Mouse (Mus musculus) adrenal gland, postnatal 4 days (tissue): ENCODE measurements around the gene Bbc3. TPM values are rescaled to one million over a fixed set of nuclear protein-coding genes. Genes with fewer than 3 reads are reported as not detected.

ENCODE experiments used
- DNase-seq, 2 experiments: peaks; one replicate each; pipeline ENCODE4 v3.0.0; 2021 to 2022; ENCODE audit warnings: low spot score in 2 of 2, mixed read lengths in 2 of 2
- total RNA-seq, 2 experiments: library from RNA; stranded (reverse); gene quantifications; 2 replicates each; pipeline ENCODE4 v1.2.3; 2021

Gene Bbc3
- total RNA-seq, 2 experiments from 2014 or later = 9.6 to 9.9 TPM

DNA sequence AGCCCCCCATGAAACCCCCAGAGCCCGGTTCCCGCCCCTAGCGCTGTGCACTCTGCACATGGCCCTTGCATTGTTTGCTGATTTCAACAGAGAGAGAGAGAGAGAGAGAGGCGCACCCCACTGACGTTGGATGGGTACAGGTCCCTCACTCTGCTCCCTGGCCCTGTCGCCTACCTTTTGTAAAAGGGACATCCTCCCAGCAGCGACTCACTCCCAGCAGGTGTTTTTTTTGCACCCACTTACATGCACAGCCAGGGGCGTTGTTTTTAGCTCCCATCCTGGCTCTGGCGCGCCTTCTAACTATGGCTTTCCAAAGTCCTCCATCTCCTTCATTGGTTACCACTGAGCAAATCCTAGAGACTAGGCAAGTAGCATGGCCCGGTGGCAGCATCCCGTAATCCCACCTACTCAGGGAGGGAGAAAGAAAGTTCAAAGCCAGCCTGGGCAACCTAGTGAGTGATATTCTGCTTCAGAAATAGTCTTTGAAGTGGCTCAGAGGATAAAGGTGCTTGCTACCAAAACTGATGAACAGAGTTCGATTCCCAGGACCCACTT, 6.1 kb downstream of the Bbc3 start:
- no peak for DNase-seq

DNA sequence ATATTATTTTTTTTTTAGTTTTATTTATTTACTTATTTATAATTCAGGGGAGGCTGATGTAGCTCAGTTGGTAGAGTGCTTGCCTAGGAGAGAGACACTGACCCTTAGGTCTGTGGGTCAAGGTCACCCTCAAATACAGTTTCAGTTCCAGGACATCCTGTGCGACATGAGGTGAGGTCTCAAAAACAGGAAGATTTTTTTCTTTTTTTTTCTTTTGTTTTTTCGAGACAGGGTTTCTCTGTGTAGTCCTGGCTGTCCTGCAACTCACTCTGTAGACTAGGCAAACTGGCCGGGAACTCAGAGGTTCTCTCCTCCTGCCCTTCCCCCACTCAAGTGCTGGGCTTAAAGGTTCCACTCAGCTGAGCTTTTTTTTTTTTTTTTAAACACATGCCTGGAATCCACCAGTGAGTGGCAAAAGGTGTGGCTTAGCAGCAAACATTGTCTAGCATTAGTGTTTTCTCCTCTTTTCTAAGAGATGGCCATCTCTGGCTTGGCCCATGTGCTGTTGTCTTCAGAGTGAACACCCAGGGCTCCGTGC, 7.1 kb downstream of the Bbc3 start:
- DNase-seq = no peak

DNA sequence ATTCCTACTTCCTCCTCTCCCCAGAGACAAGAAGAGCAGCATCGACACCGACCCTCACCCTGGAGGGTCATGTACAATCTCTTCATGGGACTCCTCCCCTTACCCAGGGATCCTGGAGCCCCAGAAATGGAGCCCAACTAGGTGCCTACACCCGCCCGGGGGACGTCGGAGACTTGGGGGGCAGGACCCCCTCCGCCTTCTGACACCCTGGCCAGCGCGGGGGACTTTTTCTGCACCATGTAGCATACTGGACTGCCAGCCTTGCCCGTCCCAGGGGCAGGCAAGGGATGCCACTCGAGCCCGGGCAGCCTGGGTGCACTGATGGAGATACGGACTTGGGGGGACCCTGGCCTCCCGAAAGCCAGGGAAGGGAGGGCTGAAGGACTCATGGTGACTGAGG, 8.9 kb downstream of the Bbc3 start:
- no peak for DNase-seq

DNA sequence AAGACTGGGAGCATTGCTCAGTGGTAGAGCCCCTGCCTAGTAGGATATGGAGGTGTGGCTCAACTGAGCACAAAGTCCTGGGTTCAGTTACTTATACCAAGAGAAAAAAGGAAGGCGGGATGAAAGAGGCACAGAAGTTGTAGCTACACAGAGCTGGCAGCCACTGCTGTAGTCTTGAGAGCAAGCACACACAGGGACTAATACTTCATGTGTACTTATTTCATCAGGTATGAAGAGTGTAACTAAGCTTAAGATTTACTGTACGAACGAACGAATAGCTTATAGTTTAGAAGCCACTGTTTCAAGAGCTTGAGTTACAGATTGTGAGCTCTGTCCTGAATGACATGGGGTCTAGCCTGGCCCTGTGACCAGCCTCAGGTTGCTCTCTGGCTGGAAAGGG, 11.0 kb downstream of the Bbc3 start:
- DNase-seq = no peak

DNA sequence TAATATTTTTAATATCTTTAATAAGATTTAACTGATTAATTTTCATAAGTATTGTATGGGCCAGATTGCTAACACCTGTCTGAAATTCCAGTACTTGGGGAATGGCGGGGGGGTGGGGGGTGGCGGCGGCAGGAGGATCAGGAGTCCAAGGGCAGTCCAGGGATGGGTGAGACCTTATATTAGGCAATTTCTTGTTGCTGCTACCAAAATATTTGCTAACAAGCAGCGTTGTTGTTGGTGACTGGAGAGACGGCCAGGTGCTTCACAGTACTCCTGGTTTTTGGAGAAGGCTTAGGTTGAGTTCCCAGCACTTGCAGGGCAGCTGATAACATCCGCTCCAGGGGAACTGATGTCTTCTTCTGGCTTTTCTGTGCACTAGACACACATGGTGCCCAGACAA, 12.3 kb downstream of the Bbc3 start:
- no peak for DNase-seq

DNA sequence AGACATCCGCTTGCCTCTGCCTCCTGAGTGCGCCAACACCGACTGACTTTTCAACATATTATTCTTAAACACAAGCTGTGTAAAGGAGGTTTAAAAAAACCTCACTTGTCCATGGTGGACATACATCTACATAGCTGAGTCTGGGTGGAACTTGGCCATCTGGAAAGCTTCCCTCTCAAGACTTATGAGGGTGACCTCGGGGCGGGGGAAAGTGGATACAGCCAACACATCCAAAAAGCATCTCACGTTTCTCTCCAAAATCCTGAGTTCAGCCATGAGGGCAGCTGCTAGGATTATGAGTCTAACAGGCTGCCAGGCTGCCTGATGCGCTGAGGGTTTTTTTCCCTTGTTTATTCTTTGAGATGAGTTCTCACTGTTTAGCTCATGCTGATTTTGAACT, 16.5 kb downstream of the Bbc3 start:
- DNase-seq = no peak

DNA sequence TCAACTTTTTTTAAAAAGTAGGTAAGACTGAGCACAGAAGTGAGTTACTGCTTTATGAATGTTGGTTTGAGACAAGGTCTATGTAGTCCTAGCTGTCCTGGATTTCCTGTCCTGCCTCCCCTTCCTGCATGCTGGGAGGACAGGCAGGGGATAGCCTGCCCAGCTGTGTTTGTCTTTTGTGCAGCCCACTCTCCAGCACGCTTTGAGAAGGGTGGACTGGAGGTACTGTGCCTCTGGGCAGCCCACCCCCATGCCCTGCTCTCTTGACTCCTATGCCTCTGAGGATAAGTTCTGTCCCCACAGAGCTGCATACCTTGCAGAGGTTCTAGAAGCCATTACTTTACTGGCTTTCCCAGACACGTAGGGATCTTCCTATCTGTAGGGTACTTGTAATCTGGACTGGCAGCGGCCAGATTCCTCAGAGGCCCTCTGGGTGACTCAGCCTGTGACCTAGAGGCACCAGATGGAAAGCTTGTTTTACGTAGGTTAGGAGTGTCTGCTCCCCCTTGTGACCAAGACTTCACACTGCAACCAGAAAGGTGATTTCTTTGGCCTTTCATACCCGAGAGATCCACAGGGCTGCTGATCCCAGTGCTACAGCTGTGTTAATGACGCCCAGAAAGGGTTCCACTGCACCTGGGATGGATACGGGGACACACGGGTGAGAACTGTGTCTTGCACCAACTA, 17.9 kb downstream of the Bbc3 start:
- DNase-seq = peak in 1 of 2 experiments; percentile 26

DNA sequence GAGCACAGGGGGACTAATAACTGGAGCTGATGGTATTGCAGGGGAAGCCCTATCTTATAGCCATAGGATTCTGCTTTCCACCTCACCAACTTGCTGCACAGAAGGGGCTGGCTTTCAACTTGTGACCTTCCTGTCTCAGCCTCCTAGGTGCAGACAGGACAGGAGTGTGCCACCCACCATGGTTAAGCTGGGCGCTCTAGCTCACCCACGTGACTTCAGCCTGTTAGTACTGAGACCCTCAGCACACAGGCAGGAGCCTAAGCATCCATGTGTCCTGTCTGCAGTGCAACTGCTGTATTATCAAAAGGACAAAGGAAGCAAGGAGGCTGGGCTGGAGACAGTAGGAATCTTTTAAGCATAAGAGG, 18.4 kb downstream of the Bbc3 start:
- no peak for DNase-seq

DNA sequence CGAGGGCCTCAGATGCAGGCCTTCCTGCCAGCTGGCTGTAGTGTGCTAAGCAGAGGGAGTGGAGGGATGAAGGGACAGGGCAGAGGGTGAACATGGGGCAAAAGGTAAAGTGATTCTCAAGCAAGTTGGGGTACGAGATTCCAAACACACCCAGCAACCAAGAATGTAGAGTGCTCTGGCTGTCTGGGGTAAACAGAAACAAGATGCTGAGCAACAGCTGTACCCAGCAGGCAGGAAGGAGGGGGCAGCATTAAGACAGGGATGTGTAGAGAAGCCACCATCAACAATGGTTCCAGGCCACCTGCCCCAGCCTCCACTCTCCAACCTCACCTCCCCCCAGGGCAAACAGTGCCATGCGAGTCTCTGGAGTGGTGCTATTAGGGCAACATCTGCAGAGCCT, 21.0 kb downstream of the Bbc3 start:
- no peak for DNase-seq

DNA sequence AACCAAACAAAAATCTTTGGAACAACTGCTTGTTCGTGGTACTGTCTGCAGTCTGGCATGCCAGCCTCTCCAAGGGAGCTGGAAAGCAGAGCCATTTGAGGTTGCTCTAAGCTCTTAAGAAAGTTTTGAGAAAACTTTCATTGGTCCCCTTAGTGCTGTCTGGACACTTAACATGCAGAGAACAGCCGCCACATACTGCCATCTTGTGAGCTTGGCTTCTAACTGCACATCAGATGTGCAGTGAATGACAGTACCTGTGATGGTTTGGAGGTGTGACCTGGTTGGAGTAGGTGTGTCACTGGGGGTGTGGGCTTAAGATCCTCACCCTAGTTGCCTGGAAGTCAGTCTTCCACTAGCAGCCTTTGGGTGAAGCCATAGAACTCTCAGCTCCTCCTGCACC, 29.5 kb downstream of the Bbc3 start:
- DNase-seq = no peak

DNA sequence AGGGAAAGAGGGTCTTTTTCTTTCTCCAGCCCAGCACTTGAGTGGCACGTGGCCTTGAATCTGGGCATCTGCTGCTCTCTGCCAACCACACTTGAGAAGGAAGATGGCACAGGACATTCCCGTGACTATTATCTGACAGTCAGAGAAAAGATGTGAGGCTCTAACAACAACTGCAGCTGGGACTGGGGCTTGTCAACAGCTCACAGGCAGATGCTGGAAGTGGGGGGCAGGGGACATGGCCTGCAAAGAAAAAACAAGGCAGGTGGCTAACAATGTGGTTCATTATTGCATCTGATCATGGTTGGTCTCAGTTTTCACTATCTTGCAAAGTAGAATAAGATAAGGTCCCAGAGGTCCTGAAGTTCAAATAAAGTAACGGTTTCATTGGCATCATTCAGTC, 36.4 kb downstream of the Bbc3 start:
- no peak for DNase-seq

DNA sequence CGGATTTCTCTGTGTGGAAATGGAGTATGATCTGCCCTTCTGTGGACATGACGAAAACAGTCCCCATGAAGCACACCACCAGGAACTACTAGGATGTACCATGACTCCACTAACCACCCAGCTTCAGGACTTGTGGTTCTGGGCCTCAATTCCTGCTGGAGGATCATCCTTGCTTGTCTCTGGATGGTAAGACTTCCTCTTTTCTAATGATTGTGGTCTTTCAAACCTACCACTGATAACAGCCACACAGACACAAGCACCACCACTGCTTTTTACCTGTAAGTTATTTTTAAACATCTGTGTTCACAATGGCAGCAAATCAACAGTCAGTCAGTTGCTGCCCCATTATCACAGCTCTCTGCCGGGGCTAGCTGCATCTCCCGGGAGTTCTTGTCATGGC, 37.1 kb downstream of the Bbc3 start:
- no peak for DNase-seq

DNA sequence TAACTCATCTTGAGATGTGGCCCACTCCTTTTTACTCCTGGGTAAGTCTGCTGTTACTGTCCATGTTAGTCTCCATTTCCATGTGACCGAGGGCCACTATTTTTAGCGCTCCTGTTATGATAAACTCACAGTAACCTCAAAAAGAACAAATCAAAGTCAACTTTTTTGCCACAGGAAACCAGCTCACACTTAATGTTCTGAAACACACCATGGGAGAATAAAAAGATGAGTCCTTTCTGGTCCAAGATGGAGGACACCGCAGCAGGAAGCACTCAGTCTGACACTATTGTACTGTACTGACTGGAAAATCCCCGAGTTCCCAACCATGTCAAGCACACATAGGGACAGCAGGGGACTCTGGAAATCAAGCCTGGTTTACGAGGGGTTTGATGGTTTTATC, 41.8 kb downstream of the Bbc3 start:
- no peak for DNase-seq

DNA sequence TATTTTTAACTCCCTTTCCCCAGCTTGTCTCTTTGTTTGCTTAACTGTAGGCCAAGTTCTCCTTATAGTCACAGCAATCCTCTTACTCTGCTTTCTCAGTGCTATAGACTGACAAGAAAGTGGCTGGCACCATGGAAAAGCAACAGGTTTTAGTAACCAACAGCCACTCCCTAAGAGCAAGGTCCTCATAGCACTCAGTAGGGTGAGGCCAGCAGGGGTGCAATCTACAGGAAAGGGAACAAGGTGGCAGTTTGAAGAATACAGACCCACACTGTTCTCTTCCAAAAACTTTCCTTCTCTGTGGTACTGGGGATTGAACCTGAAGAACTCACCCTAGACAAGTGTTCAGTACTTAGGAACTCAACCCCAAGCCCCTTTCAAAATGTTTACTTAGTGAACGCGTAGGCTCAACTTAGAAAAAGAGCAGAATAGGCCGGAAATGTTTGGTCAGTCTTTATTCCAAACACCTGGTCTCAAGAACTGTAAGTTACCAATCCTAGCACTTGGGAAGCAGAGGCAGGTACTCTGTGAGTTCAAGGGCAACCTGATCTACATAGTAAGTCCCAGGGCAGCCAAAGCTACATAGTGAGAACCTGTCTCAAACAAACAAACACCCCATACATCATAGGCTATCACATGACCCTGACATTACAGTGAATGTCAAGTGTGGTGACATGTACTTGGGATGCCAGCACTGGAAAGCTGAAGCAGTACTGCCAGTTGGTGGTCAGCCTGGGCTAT, 47.8 kb downstream of the Bbc3 start:
- no peak for DNase-seq

DNA sequence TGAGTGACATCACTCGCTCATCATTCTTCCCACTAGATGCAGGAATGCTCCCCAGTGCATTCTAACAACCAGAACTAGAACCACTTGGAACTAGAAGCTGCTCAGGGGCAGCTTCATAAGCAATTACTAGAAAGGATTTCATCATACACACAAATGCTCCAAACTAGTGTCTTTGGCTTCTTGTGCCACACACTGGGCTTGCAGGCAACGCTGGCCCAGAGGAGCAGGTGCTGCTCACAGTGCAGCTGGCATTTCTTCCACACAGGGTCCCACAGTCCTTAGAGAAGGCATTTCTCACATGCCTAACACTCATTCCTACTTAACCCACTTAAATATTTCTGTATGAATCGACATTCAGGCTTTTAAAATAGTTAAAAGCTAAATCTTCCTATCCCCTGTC, 49.4 kb downstream of the Bbc3 start:
- no peak for DNase-seq

DNA sequence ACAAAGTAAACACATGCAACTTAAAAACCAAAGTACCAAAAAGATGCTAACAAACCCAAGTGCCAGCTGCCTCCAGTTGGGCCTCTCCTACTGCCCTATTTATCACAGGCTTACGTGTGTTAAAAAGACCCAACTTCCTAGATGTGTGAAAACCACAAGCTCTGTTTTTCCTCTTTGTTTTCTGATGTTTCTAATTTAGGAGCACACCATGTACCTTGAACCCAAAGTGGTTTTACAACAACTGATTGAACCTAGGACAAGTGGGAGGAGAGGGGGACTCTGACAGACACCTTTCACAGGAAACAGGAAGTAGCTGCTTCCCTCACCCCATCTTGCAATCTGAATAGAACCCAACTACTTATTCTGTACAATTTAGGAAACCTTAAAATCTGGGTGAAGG, 56.1 kb downstream of the Bbc3 start:
- no peak for DNase-seq

DNA sequence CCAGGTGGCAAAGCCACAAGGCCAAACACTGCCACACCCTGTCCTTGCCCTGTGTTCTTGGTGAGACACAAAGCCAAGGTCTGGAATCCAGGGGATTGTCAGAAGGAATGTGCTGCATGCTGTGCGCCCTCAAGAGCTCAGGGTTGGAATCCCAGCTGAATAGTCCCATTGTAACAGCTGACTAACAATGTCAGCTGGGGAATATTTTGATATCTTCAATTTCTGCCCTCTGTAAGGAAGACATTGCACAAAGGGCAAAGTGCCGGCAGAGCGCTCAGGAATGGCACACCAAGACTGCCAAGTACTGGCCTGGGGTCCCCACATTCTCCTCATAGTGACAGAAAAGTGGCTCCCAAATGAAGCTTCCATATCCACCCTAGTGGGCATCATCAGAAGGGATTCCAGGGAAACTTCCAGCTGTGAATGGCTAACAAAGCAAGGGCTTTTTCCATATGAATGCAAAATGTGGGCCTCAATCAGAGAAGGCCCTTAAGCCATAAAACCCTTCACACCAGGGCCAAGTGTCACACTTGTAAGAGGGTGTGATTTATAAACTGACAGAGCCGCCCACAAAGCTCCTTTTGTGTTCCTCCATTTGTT, 56.8 kb downstream of the Bbc3 start:
- DNase-seq = no peak

DNA sequence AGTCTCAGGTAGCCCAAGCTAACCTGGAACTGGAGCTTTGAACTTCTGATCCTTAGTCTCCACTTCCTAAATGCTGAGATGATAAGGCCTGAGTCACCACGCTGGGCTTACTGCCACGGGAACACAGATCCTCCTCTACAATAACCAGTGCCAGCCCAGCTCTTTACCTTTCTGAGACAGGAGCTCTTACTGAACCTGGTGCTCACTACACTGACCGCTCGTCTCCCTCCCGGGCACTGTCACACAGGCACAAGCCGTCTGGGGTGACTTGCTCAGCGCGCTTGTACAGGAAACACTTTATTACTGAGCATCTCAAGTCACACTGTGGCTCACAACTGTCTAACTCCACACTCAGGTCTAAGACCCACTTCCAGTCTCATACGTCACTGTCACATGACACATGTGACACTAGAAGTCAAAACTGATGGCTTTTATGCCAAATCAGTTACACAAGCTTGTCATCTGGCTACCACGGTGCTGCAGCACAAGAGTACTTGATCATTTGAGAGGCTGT, 58.0 kb downstream of the Bbc3 start:
- no peak for DNase-seq

DNA sequence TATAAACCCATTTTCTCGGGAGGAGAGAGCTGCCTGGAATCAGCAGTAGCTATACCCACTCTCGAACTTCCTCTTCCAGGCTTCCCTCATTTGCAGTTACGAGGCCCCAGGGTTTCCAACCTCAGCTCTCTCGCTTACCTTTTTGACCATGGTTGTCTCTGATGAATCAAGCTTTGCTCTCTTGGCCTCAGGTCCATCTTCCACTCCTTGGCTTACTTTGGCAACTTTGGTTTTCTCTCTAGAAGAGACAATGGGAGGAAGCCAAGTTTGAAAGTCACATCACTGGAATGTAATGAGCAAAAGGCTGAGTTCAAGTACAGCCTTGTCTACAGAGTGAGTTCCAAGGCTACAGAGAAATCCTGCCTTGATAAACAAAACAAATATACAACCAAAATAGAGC, 58.5 kb downstream of the Bbc3 start:
- DNase-seq = no peak
